Mouse (Mus musculus) layer of hippocampus, adult 2 months (tissue): Measurements from ENCODE around the gene Ormdl3. TPM values are rescaled to one million over a fixed set of nuclear protein-coding genes. Genes with fewer than 3 reads are reported as not detected.

Experiments
- DNase-seq, 2 experiments: peaks; one replicate each; pipeline ENCODE4 v3.0.0; 2022; ENCODE audit warnings: low spot score in 2 of 2
- H3K27ac ChIP-seq: fragments of 200-600 bp; 2 replicates; pipeline ENCODE4 v1.8.1; 2022
- H3K4me3 ChIP-seq: fragments of 200-600 bp; 2 replicates; pipeline ENCODE4 v1.8.1; 2022; ENCODE audit warnings: mild to moderate bottlenecking
- CTCF ChIP-seq: fragments of 200-600 bp; conservative IDR thresholded peaks from 2 replicates; pipeline ENCODE4 v1.8.1; 2022; ENCODE audit warnings: antibody characterized with exemption, mild to moderate bottlenecking, moderate library complexity
- total RNA-seq, 2 experiments: library from RNA; stranded (reverse); gene quantifications; 2 replicates each; pipeline ENCODE4 v1.2.3; 2021

Ormdl3 gene
- total RNA-seq, 2 experiments from 2014 or later = 51.1 to 55.8 TPM

DNA sequence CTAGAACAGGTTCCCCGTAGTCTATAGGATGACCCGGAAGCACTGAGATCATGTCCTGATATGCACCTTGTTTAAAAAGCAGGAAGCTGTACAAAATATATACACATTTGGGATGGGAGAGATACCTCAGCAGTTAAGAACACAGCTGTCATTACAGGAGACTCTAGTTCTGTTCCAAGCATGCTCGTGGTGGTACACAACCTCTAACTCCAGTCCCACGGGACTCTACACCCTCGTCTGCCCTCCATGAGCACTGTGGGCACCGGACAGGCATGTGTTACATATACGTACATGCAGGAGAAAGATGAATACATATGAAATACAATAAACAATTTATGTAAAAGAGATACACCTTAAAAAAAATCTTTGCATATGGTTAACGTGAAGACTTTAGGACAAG is 44.6 kb downstream of the Ormdl3 start:
- no peak for TF ChIP-seq CTCF
- DNase-seq = no peak
- Histone ChIP-seq H3K27ac (no peak overlapping the region), H3K4me3 (no peak overlapping the region)

- peak; percentile 62 for TF ChIP-seq CTCF
These were observed 46.8 kb downstream of the Ormdl3 start for GRCm38 (mm10) chr11:98540319-98540718.

GRCm38 (mm10) chr11:98537480-98538034 is 49.6 kb downstream of the Ormdl3 start:
- no peak for DNase-seq
- H3K4me3 ChIP-seq = no peak overlapping the region
- no peak for TF ChIP-seq CTCF
- no peak overlapping the region for H3K27ac ChIP-seq

More at GRCm38 (mm10) chr11:98540319-98540718, 46.8 kb downstream of the Ormdl3 start:
- H3K27ac ChIP-seq = no peak overlapping the region
- DNase-seq = no peak
- no peak overlapping the region for H3K4me3 ChIP-seq

Other genes starting within 250 kb of the Ormdl3 start
- 10 to 100 TPM; 55.9 to 56.2 TPM for gene Ppp1r1b, start 239.0 kb downstream of the Ormdl3 start, total RNA-seq
- gene Stard3, start 229.0 kb downstream of the Ormdl3 start, total RNA-seq = 10 to 100 TPM; 32.9 to 35.5 TPM
- gene Tcap, start 203.6 kb downstream of the Ormdl3 start, total RNA-seq = 1 to 10 TPM in 1 of 2 experiments, under 1 TPM in 1; 0.92 to 1.0 TPM
- not detected for gene Pnmt, start 200.9 kb downstream of the Ormdl3 start, total RNA-seq
- gene Pgap3, start 186.9 kb downstream of the Ormdl3 start, total RNA-seq = 10 to 100 TPM in 1 of 2 experiments, 1 to 10 TPM in 1; 9.1 to 10.3 TPM
- 1 to 10 TPM; 1.9 to 2.8 TPM for gene Erbb2, start 174.9 kb downstream of the Ormdl3 start, total RNA-seq
- 10 to 100 TPM; 84.3 to 89.3 TPM for gene Mien1, start 148.4 kb downstream of the Ormdl3 start, total RNA-seq
- gene Grb7, start 141.0 kb downstream of the Ormdl3 start, total RNA-seq = 1 to 10 TPM; 1.5 to 1.6 TPM
- under 1 TPM in 1 of 2 experiments, not detected in 1; 0.20 TPM for gene Ikzf3, start 41.3 kb downstream of the Ormdl3 start, total RNA-seq
- gene Zpbp2, start 36.3 kb downstream of the Ormdl3 start, total RNA-seq = not detected
- gene Lrrc3c, start 10.9 kb upstream of the Ormdl3 start, total RNA-seq = not detected
- gene Gm12355, start 38.3 kb upstream of the Ormdl3 start, total RNA-seq = 10 to 100 TPM; 11.4 to 11.5 TPM
- gene Gsdma3, start 39.0 kb upstream of the Ormdl3 start, total RNA-seq = not detected
- gene Gsdma2, start 59.4 kb upstream of the Ormdl3 start, total RNA-seq = not detected
- gene Gsdma, start 77.0 kb upstream of the Ormdl3 start, total RNA-seq = not detected
- 100 to 1,000 TPM; 123 to 125 TPM for gene Psmd3, start 95.2 kb upstream of the Ormdl3 start, total RNA-seq
- gene Csf3, start 113.9 kb upstream of the Ormdl3 start, total RNA-seq = not detected
- 100 to 1,000 TPM; 146 to 148 TPM for gene Med24, start 142.1 kb upstream of the Ormdl3 start, total RNA-seq
- gene Thra, start 153.3 kb upstream of the Ormdl3 start, total RNA-seq = 1,000 to 10,000 TPM in 1 of 2 experiments, 100 to 1,000 TPM in 1; 996 to 1,082 TPM
- gene Nr1d1, start 188.0 kb upstream of the Ormdl3 start, total RNA-seq = 10 to 100 TPM; 93.2 to 94.0 TPM
- gene Msl1, start 208.1 kb upstream of the Ormdl3 start, total RNA-seq = 100 to 1,000 TPM; 168 to 178 TPM
- gene Casc3, start 217.5 kb upstream of the Ormdl3 start, total RNA-seq = 10 to 100 TPM; 61.0 to 62.1 TPM
- 100 to 1,000 TPM; 213 to 240 TPM for gene Rapgefl1, start 249.4 kb upstream of the Ormdl3 start, total RNA-seq